18 mouse cellular contexts compared by ENCODE assay signal in the genomic region with DNA sequence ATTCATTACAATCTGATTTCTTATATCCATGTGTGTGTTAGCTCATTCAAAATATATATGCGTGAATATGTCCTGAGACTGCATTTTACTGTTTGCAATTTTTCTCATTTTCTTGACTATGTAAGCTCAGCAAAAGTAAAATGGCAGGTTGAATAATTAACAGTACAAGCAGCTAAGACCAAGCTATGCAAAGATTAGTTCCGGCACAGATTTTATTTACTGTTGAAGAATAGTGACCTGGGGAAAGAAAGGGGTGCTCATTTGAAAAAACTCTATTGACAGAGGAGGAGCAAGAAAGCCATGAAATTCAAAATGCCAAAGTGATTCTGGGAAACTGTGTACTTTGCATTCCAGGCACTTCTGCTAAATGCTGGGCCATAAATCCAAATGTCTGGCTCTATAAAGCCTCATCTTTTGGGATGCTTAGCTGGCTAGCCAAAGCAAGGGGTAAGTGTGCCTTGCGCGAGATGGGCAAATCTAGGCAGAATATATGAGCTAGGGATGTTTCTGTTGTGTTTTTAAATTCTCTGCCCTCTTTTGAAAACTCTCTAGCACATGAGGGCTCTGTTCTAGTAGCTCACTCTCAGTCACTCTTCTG.
"Had no signal": no experiment of that assay in that cellular context is flagged by ENCODE, and none has a peak within 500 bp of the region (broad histone marks: within the 10 kb centered on the region; RNA-seq: fewer than 3 reads in every experiment).

No protein-coding gene starts in this region.

- H3K27ac ChIP-seq: limb, embryonic 12.5 days; limb, embryonic 15.5 days; liver, embryonic 12.5 days; liver, embryonic 15.5 days; lung, embryonic 15.5 days; midbrain, embryonic 10.5 days had no signal

- H3K36me3 ChIP-seq: limb, embryonic 12.5 days; limb, embryonic 15.5 days; liver, embryonic 12.5 days; liver, embryonic 15.5 days; lung, embryonic 15.5 days; midbrain, embryonic 10.5 days had no signal

- H3K9ac ChIP-seq: limb, embryonic 12.5 days; limb, embryonic 15.5 days; liver, embryonic 12.5 days; liver, embryonic 15.5 days; lung, embryonic 15.5 days had no signal

- H3K4me2 ChIP-seq: limb, embryonic 12.5 days; limb, embryonic 15.5 days; liver, embryonic 12.5 days; liver, embryonic 15.5 days; lung, embryonic 15.5 days had no signal

- ATAC-seq: intestine, embryonic 16.5 days; liver, embryonic 12.5 days had no signal

- H3K4me3 ChIP-seq: limb, embryonic 12.5 days; limb, embryonic 15.5 days; liver, embryonic 12.5 days; liver, embryonic 15.5 days; lung, embryonic 15.5 days; megakaryocyte, embryonic 14.5 days; midbrain, embryonic 10.5 days had no signal

- H3K4me1 ChIP-seq: limb, embryonic 12.5 days; limb, embryonic 15.5 days; liver, embryonic 12.5 days; liver, embryonic 15.5 days; lung, embryonic 15.5 days; megakaryocyte, embryonic 14.5 days had no signal

- H3K27me3 ChIP-seq: limb, embryonic 12.5 days; limb, embryonic 15.5 days; liver, embryonic 12.5 days; liver, embryonic 15.5 days; lung, embryonic 15.5 days; megakaryocyte, embryonic 14.5 days had no signal

- H3K9me3 ChIP-seq: limb, embryonic 12.5 days; limb, embryonic 15.5 days; liver, embryonic 12.5 days; liver, embryonic 15.5 days; lung, embryonic 15.5 days; midbrain, embryonic 10.5 days had no signal

- DNase-seq: kidney, adult 18-20 months; kidney, adult 9 months; kidney, postnatal 14 days; kidney, postnatal 4 days; left cerebral cortex, postnatal 4 days; lung, adult 18-20 months; lung, postnatal 10 days; lung, postnatal 36 days; thymus, adult 18-20 months; thymus, postnatal 36 days had no signal
